Mouse (Mus musculus) heart, embryonic 13.5 days (tissue): ENCODE data around the gene Gm21970. TPM values are rescaled to one million over a fixed set of nuclear protein-coding genes. Genes with fewer than 3 reads are reported as not detected.

Source experiments
- ATAC-seq: fragments of 200-750 bp; cut with Nextera tagmentation; 2 replicates; pipeline ENCODE4 v1.8.0; 2017; ENCODE audit warnings: moderate TSS enrichment; ENCODE audit not compliant: insufficient number of reproducible peaks, low FRiP score, low TSS enrichment; ENCODE audit errors: extremely low read depth
- H3K27ac ChIP-seq: fragments of 300-500 bp; sonication (generic); replicated peaks from 2 replicates; pipeline ENCODE4 v1.5.1; 2015; ENCODE audit warnings: moderate library complexity, mild to moderate bottlenecking, inconsistent platforms
- H3K27me3 ChIP-seq: fragments of 300-500 bp; sonication (generic); replicated peaks from 2 replicates; pipeline ENCODE4 v1.6.1; 2015; ENCODE audit warnings: mild to moderate bottlenecking, inconsistent platforms
- H3K36me3 ChIP-seq: fragments of 300-500 bp; sonication (generic); 2 replicates; pipeline ENCODE4 v1.6.1; 2015; ENCODE audit warnings: mild to moderate bottlenecking, inconsistent platforms
- H3K4me1 ChIP-seq: fragments of 300-500 bp; sonication (generic); 2 replicates; pipeline ENCODE4 v1.6.1; 2015; ENCODE audit warnings: inconsistent platforms
- H3K4me2 ChIP-seq: fragments of 300-500 bp; sonication (generic); 2 replicates; pipeline ENCODE4 v1.6.1; 2015; ENCODE audit warnings: inconsistent platforms, mild to moderate bottlenecking, moderate library complexity
- H3K4me3 ChIP-seq: fragments of 300-500 bp; sonication (generic); 2 replicates; pipeline ENCODE4 v1.5.1; 2015; ENCODE audit warnings: moderate library complexity, mild to moderate bottlenecking, inconsistent platforms
- H3K9ac ChIP-seq: fragments of 300-500 bp; sonication (generic); 2 replicates; pipeline ENCODE4 v1.6.1; 2015; ENCODE audit warnings: inconsistent platforms, mild to moderate bottlenecking, moderate library complexity
- H3K9me3 ChIP-seq: fragments of 300-500 bp; sonication (generic); 2 replicates; pipeline ENCODE4 v1.6.1; 2016; ENCODE audit warnings: inconsistent platforms
- WGBS: fragments of 180-500 bp; shearing (Covaris S2); methylation state at CpG from one replicate; pipeline ENCODE4 v1.1.7; 2015; ENCODE audit warnings: mixed read lengths; 5-methylcytosine and 5-hydroxymethylcytosine counted together
- polyA plus RNA-seq: library from polyadenylated mRNA; unstranded; fragments of >200 nt; fragmentation: Nextera tagmentation; extraction: Ambion mirVana; gene quantifications from 2 replicates; pipeline ENCODE4 v1.2.1, GENCODE M21; 2015

Gene Gm21970
- polyA plus RNA-seq, 1 experiment from 2014 or later: not detected

GRCm38 (mm10) chr16:91458301-91458746 lies 66.8 kb downstream of the Gm21970 start:
- no peak overlapping the region for H3K9ac ChIP-seq
- H3K4me3 ChIP-seq: no peak overlapping the region
- peaks cover 15% of the 10 kb centered on the region for H3K4me1 ChIP-seq
- no peak for ATAC-seq
- H3K36me3 ChIP-seq: no peaks in the 10 kb centered on the region
- no peaks in the 10 kb centered on the region for H3K9me3 ChIP-seq
- WGBS: 77% methylated on average over 21 of the region's 21 CpGs
- H3K27ac ChIP-seq: no peak overlapping the region
- H3K4me2 ChIP-seq: no peak overlapping the region
- no peaks in the 10 kb centered on the region for H3K27me3 ChIP-seq

GRCm38 (mm10) chr16:91458976-91459375 lies 67.5 kb downstream of the Gm21970 start:
- Histone ChIP-seq H3K27ac (no peak overlapping the region), H3K4me2 (no peak overlapping the region)

DNA sequence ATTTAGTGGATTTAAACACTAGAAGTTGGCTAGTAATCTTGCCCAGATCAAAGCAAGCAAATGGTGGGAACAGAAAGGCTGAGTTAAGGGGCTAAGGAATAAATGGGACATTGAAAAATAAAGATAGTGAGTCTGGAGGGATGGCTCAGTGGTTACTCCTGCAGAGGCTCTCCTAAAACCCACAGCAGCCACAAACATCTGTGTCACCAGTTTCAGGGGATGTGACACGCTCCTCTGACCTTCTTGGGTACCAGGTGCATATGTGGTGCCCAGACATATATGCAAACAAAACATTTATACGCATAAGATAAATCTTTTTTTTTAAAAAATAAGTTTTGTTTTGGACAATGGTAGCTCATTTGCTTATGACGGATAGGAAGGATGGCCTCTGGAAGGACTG lies 67.9 kb downstream of the Gm21970 start:
- H3K36me3 ChIP-seq: no peaks in the 10 kb centered on the region
- no peak overlapping the region for H3K4me2 ChIP-seq
- peaks cover 19% of the 10 kb centered on the region for H3K4me1 ChIP-seq
- no peak overlapping the region for H3K27ac ChIP-seq
- 89% methylated on average over 3 of the region's 3 CpGs for WGBS
- no peak overlapping the region for H3K4me3 ChIP-seq
- H3K27me3 ChIP-seq: no peaks in the 10 kb centered on the region
- no peak overlapping the region for H3K9ac ChIP-seq
- no peaks in the 10 kb centered on the region for H3K9me3 ChIP-seq
- no peak for ATAC-seq

More at GRCm38 (mm10) chr16:91458976-91459375, 67.5 kb downstream of the Gm21970 start:
- Histone ChIP-seq H3K9ac (0 out of 2 replicates have a peak overlapping the region, but pooled peaks have one; percentile 25), H3K36me3 (no peaks in the 10 kb centered on the region), H3K9me3 (no peaks in the 10 kb centered on the region), H3K4me1 (peaks cover 15% of the 10 kb centered on the region), H3K27me3 (no peaks in the 10 kb centered on the region), H3K4me3 (no peak overlapping the region)
- ATAC-seq: no peak
- WGBS: 46% methylated on average over 5 of the region's 5 CpGs

GRCm38 (mm10) chr16:91459841-91460370 lies 68.4 kb downstream of the Gm21970 start:
- H3K27me3 ChIP-seq: no peaks in the 10 kb centered on the region
- H3K9me3 ChIP-seq: no peaks in the 10 kb centered on the region
- WGBS: 64% methylated on average over 11 of the region's 11 CpGs
- H3K4me3 ChIP-seq: no peak overlapping the region
- no peak overlapping the region for H3K27ac ChIP-seq
- H3K4me2 ChIP-seq: no peak overlapping the region
- ATAC-seq: no peak
- no peaks in the 10 kb centered on the region for H3K36me3 ChIP-seq
- H3K9ac ChIP-seq: no peak overlapping the region
- peaks cover 19% of the 10 kb centered on the region for H3K4me1 ChIP-seq

- H3K4me1 ChIP-seq: peaks cover 30% of the 10 kb centered on the region
- H3K27ac ChIP-seq: 0 out of 2 replicates have a peak overlapping the region, but pooled peaks have one; percentile 20
- no peak for ATAC-seq
- no peaks in the 10 kb centered on the region for H3K9me3 ChIP-seq
- no peaks in the 10 kb centered on the region for H3K27me3 ChIP-seq
- peak overlapping the region; percentile 28; the same call in 1 of the 2 replicates for H3K4me2 ChIP-seq
- no peak overlapping the region for H3K4me3 ChIP-seq
- WGBS: 64% methylated on average over 11 of the region's 11 CpGs
- H3K36me3 ChIP-seq: no peaks in the 10 kb centered on the region
- H3K9ac ChIP-seq: no peak overlapping the region
These were observed 69.6 kb downstream of the Gm21970 start for GRCm38 (mm10) chr16:91461066-91461638.

- no peaks in the 10 kb centered on the region for H3K36me3 ChIP-seq
- H3K4me2 ChIP-seq: no peak overlapping the region
- no peak overlapping the region for H3K4me3 ChIP-seq
- peaks cover 36% of the 10 kb centered on the region for H3K4me1 ChIP-seq
- WGBS: 56% methylated on average over 9 of the region's 9 CpGs
- H3K27me3 ChIP-seq: no peaks in the 10 kb centered on the region
- ATAC-seq: no peak
- no peaks in the 10 kb centered on the region for H3K9me3 ChIP-seq
- H3K27ac ChIP-seq: peak overlapping the region; percentile 43
- no peak overlapping the region for H3K9ac ChIP-seq
These were observed 70.3 kb downstream of the Gm21970 start for GRCm38 (mm10) chr16:91461773-91462181.

DNA sequence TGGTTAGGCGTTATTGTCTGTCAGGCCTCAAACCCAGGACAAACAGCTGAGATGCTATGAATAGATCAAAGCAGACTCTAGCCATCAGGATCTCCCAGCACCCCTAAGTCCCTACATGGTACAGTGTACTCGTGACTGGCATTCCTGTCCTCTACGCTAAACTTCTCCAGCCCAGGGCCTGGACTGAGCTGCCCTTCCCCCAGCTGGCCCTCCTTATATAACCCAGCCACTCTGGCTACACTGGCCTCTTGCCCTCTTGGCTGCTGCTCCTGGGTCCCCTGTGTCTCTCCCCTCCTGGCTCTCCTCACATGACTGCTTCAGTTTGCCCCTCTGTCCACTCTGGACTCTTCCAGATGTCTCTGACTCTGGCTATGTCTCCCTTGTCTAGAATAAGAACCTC lies 71.1 kb downstream of the Gm21970 start:
- H3K4me1 ChIP-seq: peaks cover 38% of the 10 kb centered on the region
- no peaks in the 10 kb centered on the region for H3K27me3 ChIP-seq
- no peak overlapping the region for H3K4me3 ChIP-seq
- H3K4me2 ChIP-seq: no peak overlapping the region
- no peaks in the 10 kb centered on the region for H3K36me3 ChIP-seq
- H3K9ac ChIP-seq: no peak overlapping the region
- ATAC-seq: no peak
- no peaks in the 10 kb centered on the region for H3K9me3 ChIP-seq
- peak overlapping the region; percentile 30; the same call in 1 of the 2 replicates for H3K27ac ChIP-seq
- 53% methylated on average over 3 of the region's 3 CpGs for WGBS

GRCm38 (mm10) chr16:91463400-91463799 lies 71.9 kb downstream of the Gm21970 start:
- peaks cover 38% of the 10 kb centered on the region for H3K4me1 ChIP-seq
- ATAC-seq: no peak
- peaks cover 6% of the 10 kb centered on the region; the same call in 1 of the 2 replicates for H3K36me3 ChIP-seq
- 54% methylated on average over 2 of the region's 2 CpGs for WGBS
- no peak overlapping the region for H3K4me3 ChIP-seq
- no peaks in the 10 kb centered on the region for H3K27me3 ChIP-seq
- H3K9me3 ChIP-seq: no peaks in the 10 kb centered on the region
- H3K4me2 ChIP-seq: no peak overlapping the region
- H3K9ac ChIP-seq: no peak overlapping the region
- H3K27ac ChIP-seq: no peak overlapping the region

DNA sequence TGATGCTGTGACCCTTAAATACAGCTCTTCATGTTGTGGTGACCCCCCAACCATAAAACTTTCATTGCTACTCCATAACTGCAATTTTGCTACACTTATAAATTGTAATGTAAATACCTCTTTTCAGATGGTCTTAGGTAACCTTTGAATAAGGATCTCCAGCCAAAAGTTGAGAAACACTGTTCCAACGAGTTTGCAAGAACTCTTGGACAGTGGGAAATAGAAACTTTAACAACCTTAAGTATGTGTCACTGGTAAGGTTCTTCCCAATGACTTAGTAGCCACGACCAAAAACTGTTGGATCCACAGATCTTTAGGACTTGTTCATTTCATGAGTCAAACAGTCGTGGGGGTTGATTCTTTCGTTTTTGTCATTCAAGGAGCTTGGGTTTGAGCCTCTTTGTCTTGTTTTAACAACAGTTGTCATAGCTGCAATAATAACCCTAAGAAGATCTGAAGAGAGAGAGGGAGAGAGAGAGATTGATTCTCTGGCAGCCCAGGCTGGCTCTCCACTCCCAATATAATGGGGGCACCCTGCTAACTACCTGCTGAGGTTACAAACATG lies 72.4 kb downstream of the Gm21970 start:
- Histone ChIP-seq H3K4me3 (peak overlapping the region; percentile 60), H3K9me3 (no peaks in the 10 kb centered on the region), H3K36me3 (peaks cover 11% of the 10 kb centered on the region; the same call in 1 of the 2 replicates), H3K9ac (peak overlapping the region; percentile 83), H3K27ac (peak overlapping the region; percentile 84), H3K4me2 (peak overlapping the region; percentile 90), H3K4me1 (peaks cover 37% of the 10 kb centered on the region), H3K27me3 (no peaks in the 10 kb centered on the region)
- ATAC-seq: no peak
- WGBS: 77% methylated on average over 4 of the region's 4 CpGs

- no peaks in the 10 kb centered on the region for H3K9me3 ChIP-seq
- peak overlapping the region; percentile 84 for H3K27ac ChIP-seq
- H3K4me1 ChIP-seq: peaks cover 33% of the 10 kb centered on the region
- no peaks in the 10 kb centered on the region for H3K27me3 ChIP-seq
- ATAC-seq: peak; percentile 90
- H3K9ac ChIP-seq: peak overlapping the region; percentile 83
- peak overlapping the region; percentile 60 for H3K4me3 ChIP-seq
- WGBS: 2% methylated on average over 44 of the region's 44 CpGs
- H3K4me2 ChIP-seq: peak overlapping the region; percentile 90
- H3K36me3 ChIP-seq: peaks cover 16% of the 10 kb centered on the region
These were observed 73.3 kb downstream of the Gm21970 start for GRCm38 (mm10) chr16:91464594-91465504.
